Mouse (Mus musculus): Measurements from ENCODE around the gene Kcnf1.
"Not testable (repeated sequence)": the region's sequence is repeated elsewhere in the genome, so short reads cannot be mapped to it uniquely, and the experiment has no call there.

The Kcnf1 gene

DNA sequence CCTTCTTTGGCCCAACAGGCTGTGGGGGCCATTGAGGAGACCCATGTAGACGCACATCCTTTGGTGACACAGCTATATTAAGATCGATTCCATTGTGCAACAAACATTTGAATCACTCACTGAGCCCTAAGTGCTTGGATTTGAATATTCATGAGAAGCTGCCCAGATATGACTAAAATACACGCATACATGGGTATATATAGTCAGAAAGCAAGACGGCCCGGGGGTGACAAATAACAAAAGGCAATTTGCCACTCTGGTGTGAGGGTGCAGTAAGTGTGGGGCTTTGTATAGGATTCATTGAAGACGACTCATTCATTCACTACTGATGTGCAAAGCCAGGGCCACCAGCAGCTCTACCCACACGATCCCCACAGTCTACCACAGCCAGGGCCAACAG is 17.1 kb downstream of the Kcnf1 start:
- DNase-seq (ENCODE audit: low spot score), result no peak

DNA sequence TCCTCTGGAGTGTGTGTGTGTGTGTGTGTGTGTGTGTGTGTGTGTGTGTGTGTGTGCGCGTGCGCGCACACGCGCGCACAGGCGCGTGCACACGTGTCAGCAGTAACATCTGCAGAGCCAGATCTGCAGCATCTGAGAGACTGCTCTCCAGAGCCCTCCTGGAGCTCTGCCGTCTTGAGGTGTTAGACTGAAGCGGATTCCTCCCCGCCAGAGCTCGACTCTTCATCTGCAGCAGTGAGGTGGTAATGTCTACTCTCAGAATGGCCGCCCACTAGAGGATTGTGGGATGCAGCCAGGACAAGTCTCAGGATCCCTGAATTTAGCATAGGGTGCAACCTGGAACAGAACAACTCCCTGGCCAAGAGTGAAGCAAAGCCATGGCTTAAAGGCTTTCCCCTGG is 19.1 kb downstream of the Kcnf1 start:
- DNase-seq (ENCODE audit: low spot score), result no peak

DNA sequence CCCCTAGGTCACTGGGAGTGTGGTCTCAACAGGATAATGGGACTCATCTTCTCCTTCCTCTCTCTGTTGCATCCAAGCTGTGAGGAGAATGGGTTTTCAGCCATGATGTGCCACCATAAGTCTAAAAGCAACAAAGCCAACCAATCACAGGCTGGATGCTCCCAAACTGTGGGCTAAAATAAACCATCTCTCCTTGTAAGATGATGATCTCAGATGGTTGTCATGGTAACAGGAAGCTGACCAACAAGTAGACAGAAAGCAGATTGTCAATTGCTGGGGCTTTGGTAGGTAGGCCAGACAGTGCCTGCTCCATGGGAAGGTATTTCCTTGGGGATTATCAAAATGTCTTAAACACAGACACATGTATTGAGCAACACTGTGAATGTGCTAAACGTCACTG is 20.9 kb downstream of the Kcnf1 start:
- DNase-seq (ENCODE audit: low spot score), result no peak

DNA sequence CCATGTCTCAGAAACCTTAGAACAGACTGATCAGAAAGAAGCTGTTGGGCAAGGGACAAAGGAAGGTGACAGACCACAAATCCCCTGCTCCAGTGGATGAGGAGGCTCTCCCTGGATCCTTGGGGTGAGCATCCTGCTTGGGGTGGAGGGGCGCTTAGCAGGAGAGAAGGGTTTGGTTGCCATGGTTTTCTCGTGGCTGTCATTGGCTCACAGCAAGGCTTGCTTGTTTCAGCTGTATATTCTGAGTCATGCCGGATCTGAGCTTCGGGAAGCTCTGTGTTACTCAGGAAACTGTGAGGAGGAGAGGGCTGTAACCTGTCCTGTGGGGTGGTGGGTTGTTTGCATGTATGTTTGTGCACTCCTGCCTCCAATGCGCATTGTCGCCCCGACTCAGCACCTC is 23.8 kb downstream of the Kcnf1 start:
- no peak for DNase-seq (ENCODE audit: low spot score)

DNA sequence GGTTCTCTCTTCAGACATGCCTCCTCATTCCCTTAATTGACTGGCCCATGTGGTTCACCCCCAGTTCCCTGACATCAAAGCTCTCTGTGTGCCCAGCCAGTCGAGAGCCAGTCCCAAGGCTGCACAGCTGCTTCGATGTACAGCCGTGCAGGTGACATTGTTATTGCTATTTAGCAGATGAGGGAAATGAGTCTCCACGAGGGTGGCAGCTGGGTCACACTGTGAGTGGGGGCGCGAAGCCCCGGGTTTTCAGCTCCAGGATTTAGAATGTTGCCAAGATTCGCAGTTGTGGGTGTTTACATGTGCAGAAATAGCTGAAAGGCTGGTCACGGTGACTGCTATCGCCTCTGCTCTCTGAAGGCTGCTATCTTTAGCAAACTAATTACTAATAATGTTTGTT is 27.8 kb downstream of the Kcnf1 start:
- no peak for DNase-seq (ENCODE audit: low spot score)

DNA sequence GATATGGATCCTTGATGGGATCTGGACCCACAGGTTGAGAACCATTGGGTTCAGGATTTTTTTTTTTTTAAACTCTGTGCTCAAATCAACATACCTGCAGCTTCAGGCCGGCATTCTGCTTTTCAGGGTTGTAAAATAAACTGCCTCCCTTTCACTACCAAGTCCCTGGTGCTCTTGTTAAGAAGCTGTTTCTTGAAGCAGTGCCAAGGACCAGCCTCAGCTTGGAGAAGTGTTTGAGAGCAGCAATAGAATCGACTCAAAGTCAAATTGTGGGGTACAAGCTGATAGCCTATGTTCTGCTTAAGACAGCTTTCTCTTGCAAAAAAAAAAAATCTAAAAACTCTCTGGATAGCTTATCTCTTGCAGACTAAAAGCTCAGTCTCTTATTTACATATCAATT is 34.9 kb downstream of the Kcnf1 start:
- no peak for DNase-seq (ENCODE audit: low spot score)

DNA sequence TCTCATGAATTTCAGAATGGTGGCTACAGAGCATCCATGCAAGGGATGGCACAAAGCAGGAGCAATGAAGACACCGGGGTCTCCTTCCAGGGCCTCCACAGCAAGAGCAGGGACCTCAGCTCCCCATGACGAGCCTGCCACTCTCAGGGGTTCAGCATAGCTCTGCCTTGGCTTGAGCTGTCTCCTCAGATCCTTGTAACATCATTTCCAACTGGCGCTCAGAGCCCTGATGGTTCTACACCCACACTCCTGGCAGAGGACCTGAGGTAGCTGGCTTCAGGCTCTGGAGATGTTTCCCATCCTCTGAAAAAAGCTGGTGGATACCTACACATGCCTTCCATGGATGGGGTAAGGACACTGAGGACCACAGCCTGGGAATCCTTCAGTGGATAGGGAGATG is 36.3 kb downstream of the Kcnf1 start:
- no peak for DNase-seq (ENCODE audit: low spot score)

DNA sequence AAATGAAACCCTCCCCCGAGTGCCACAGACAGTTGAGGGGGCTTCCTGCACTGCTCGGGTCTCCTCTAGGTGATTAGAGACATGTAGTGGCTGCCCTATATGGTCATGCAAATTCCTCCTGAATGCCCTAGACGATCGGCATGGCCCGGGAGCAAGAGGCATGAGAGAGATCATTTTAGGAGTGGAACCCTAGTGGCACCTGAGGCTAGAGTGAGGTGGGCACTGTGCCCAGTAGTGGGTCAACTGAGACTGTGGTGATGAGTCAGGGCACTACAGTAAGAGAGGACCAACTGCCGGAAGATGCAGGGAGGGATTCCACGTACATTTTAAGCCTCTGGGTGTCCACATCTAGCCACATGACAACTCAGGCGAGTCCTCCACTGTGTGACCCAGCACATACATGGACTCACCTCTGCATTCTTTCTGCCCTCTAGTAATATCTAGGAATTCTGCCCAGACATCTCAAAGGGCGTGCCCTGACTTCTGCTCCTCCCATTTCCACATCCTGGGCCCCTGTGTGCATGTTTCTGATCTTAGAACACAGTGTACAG is 42.1 kb downstream of the Kcnf1 start:
- no peak for DNase-seq (ENCODE audit: low spot score)

DNA sequence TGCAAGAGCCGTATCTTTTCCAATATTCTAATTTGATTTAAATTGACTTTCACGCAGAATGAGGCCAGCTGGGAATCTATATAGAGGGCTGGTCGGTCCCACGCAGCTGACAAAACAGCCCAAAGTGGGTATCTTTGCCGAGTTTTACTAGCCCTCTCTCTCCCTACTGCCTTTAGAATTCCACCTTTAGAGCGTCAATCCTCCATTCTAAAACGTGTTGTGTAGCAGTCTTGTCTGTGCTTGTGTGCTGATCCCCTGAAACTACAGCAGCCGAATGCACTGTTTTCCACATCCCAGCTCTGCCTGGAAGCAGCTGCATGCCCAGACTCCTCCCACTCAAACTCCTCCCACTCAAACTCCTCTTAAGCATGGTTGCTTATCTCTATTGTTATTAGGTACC is 44.4 kb downstream of the Kcnf1 start:
- DNase-seq (ENCODE audit: low spot score), result no peak

DNA sequence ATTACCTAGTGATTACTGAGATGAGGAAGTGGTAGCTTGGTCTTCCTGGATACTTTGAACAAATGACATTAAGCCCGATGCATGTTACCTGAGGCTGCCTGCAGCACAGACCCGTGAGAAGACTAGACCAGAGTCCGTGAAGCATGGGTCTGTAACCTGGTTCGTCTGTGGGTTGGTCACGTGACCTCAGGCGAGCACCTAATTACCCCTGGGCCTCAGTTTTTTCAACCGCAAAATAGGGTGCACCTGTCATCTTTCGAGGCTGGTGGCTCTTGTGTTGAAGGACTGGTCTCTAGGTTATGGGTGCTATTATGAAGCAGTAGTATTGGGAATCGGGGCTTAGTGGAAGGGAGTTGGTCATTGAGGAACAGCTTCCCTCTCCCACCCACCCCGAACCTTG is 45.1 kb downstream of the Kcnf1 start:
- DNase-seq (ENCODE audit: low spot score), result no peak

DNA sequence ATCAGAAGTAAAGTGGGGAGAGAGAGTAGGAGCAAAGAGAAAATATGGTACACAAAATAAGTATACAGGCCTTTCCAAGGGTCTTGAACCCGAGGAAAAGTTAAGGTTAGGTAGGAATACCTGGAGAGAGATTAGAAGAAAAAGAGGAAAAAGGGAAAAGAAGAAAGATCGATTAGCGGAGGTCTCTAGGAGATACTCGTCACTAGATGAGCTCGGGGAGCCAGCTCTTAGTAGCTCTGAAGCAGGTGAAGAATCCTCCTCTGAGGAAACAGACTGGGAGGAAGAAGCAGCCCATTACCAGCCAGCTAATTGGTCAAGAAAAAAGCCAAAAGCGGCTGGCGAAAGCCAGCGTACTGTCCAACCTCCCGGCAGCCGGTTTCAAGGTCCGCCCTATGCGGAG is 53.8 kb downstream of the Kcnf1 start:
- not testable (repeated sequence) for DNase-seq (ENCODE audit: low spot score)
